Mouse (Mus musculus) hindbrain, embryonic 11.5 days (tissue): ENCODE data around the gene Os9. TPM values are rescaled to one million over a fixed set of nuclear protein-coding genes. Genes with fewer than 3 reads are reported as not detected.

Source experiments
- ATAC-seq: fragments of 200-750 bp; cut with Nextera tagmentation; 2 replicates; pipeline ENCODE4 v1.8.0; 2017; ENCODE audit warnings: mild to moderate bottlenecking, moderate TSS enrichment, moderate library complexity; ENCODE audit not compliant: low FRiP score
- DNase-seq: peaks from one replicate; pipeline ENCODE4 v3.0.0-alpha.2; 2015; ENCODE audit warnings: low spot score
- H3K27ac ChIP-seq: fragments of 300-500 bp; sonication (generic); 2 replicates; pipeline ENCODE4 v1.5.1; 2014; ENCODE audit warnings: mild to moderate bottlenecking, low read depth, low read length
- H3K27me3 ChIP-seq: fragments of 300-500 bp; sonication (generic); 2 replicates; pipeline ENCODE4 v1.6.1; 2014; ENCODE audit warnings: mild to moderate bottlenecking, low read length, moderate library complexity, mixed read lengths; ENCODE audit not compliant: control insufficient read depth, insufficient read depth
- H3K36me3 ChIP-seq: fragments of 300-500 bp; sonication (generic); 2 replicates; pipeline ENCODE4 v1.6.1; 2014; ENCODE audit warnings: mild to moderate bottlenecking, low read length, moderate library complexity, mixed read lengths; ENCODE audit not compliant: control insufficient read depth, insufficient read depth
- H3K4me1 ChIP-seq: fragments of 300-500 bp; sonication (generic); replicated peaks from 2 replicates; pipeline ENCODE4 v1.6.1; 2014; ENCODE audit warnings: low read length, mixed read lengths; ENCODE audit not compliant: control insufficient read depth, insufficient read depth
- H3K4me2 ChIP-seq: fragments of 300-500 bp; sonication (generic); replicated peaks from 2 replicates; pipeline ENCODE4 v1.6.1; 2014; ENCODE audit warnings: mild to moderate bottlenecking, low read depth, low read length
- H3K4me3 ChIP-seq: fragments of 300-500 bp; sonication (generic); 2 replicates; pipeline ENCODE4 v1.5.1; 2014; ENCODE audit warnings: low read depth, low read length
- H3K9ac ChIP-seq: fragments of 300-500 bp; sonication (generic); 2 replicates; pipeline ENCODE4 v1.6.1; 2014; ENCODE audit warnings: low read depth, low read length
- H3K9me3 ChIP-seq: fragments of 300-500 bp; sonication (generic); 2 replicates; pipeline ENCODE4 v1.6.1; 2016; ENCODE audit warnings: low read length; ENCODE audit not compliant: control insufficient read depth
- WGBS: fragments of 180-500 bp; shearing (Covaris S2); extraction: QIAGEN DNeasy Blood & Tissue Kit; methylation state at CpG from one replicate; pipeline ENCODE4 v1.1.7; 2014; 5-methylcytosine and 5-hydroxymethylcytosine counted together
- polyA plus RNA-seq: library from polyadenylated mRNA; unstranded; fragments of >200 nt; fragmentation: Nextera tagmentation; extraction: Ambion mirVana; gene quantifications from 2 replicates; pipeline ENCODE4 v1.2.1, GENCODE M21; 2014

Os9 gene
- polyA plus RNA-seq, 1 experiment from 2014 or later = 40.3 TPM

DNA sequence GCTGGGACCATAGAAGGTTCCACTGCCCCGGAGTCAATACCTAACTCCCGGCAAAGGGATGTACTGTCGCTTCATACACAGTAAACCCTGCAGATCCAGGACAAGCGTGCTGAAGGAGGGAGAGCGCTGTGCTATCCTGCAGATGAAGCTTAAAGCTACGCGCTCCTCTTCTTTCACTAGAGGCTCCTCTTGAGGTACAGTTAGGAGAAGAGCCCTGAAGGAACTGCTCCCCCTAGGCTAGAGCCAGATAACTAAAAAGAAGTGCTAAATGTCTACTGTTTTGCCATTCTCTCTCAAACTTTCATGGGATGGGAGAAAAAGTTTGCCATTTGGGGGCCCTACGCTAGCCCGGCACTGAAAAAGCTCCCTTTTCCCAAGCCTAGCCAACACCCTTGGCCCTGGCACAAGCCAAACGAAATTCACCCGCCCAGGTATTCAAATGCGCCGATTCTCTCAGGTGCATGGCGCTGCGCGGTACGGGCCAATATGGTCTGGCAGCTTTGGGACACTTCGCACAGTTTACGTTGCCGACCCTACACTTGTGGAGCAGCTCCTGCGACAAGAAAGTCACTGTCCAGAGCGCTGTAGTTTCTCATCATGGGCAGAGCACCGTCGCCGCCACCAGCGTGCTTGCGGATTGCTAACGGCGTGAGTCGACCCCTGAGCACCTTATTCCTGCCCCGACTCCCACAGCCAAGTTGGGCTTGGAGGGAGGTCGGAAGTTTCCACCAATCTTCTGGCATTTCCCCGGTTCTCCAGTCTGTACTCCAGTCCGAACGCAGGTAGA lies 72.1 kb downstream of the Os9 start:
- WGBS = 4% methylated on average over 35 of the region's 35 CpGs
- Histone ChIP-seq H3K9me3 (no peaks in the 10 kb centered on the region), H3K27ac (no peak overlapping the region), H3K4me1 (no peaks in the 10 kb centered on the region), H3K4me3 (no peak overlapping the region), H3K27me3 (peaks cover 41% of the 10 kb centered on the region), H3K36me3 (no peaks in the 10 kb centered on the region), H3K4me2 (no peak overlapping the region), H3K9ac (no peak overlapping the region)
- ATAC-seq = no peak
- DNase-seq = peak; percentile 34

DNA sequence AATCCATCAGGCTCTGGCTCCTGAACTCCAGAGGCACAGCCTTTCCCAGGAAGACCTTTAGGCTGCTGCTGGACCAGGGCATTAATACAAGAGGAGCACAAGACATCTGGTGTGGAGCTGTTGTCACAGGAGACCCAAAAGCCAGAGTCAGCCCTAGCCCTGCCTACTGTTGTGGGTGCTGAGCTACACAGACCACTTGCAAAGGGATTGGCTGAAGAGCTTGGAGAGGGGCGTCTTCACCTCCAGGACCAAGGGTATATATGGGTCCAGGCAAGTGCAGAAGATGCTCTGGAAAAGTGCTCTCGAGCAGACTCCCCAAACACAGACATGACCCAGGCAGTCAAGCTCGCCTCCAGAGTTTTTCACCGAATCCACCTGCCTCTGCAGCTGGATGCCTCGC lies 73.0 kb downstream of the Os9 start, which contains the start of gene Cyp27b1:
TSS of gene Cyp27b1 (plus strand) at position 297 of the 400 bp plus-strand sequence.
- H3K36me3 ChIP-seq = no peaks in the 10 kb centered on the region
- H3K27me3 ChIP-seq = peaks cover 41% of the 10 kb centered on the region
- no peak within 1 kb of the TSS for H3K9ac ChIP-seq
- DNase-seq (no peak), ATAC-seq (no peak)
- H3K9me3 ChIP-seq = no peaks in the 10 kb centered on the region
- no peak within 1 kb of the TSS for H3K4me2 ChIP-seq
- no peak within 1 kb of the TSS for H3K4me3 ChIP-seq
- no peaks in the 10 kb centered on the region for H3K4me1 ChIP-seq
- H3K27ac ChIP-seq = no peak within 1 kb of the TSS
- WGBS = 29% methylated on average over 5 of the region's 5 CpGs

Other genes with a start within 250 kb of the Os9 start
- gene Atp23, start 219.8 kb downstream of the Os9 start, polyA plus RNA-seq = 14.3 TPM in 2 replicates
- gene Ctdsp2, start 142.4 kb downstream of the Os9 start, polyA plus RNA-seq = 38.7 and 40.3 TPM in 2 replicates
- 0.29 and 1.7 TPM in 2 replicates for gene Avil, start 120.4 kb downstream of the Os9 start, polyA plus RNA-seq
- gene Tsfm, start 90.3 kb downstream of the Os9 start, polyA plus RNA-seq = 75.6 and 78.7 TPM in 2 replicates
- gene Mettl1, start 79.7 kb downstream of the Os9 start, polyA plus RNA-seq = 32.4 and 36.7 TPM in 2 replicates
- gene Eef1akmt3, start 79.6 kb downstream of the Os9 start, polyA plus RNA-seq = 0.08 and 0.15 TPM in 2 replicates
- gene Cyp27b1, start 72.9 kb downstream of the Os9 start, polyA plus RNA-seq = 0.11 and 0.20 TPM in 2 replicates
- gene March9, start 60.9 kb downstream of the Os9 start, polyA plus RNA-seq = 3.6 and 4.2 TPM in 2 replicates
- 2,639 and 2,665 TPM in 2 replicates for gene Cdk4, start 57.6 kb downstream of the Os9 start, polyA plus RNA-seq
- gene Tspan31, start 50.9 kb downstream of the Os9 start, polyA plus RNA-seq = 111 and 140 TPM in 2 replicates
- 0.68 and 1.2 TPM in 2 replicates for gene Agap2, start 45.8 kb downstream of the Os9 start, polyA plus RNA-seq
- gene B4galnt1, start 44.1 kb upstream of the Os9 start, polyA plus RNA-seq = 10.4 and 12.4 TPM in 2 replicates
- 0.73 and 0.96 TPM in 2 replicates for gene Slc26a10, start 59.5 kb upstream of the Os9 start, polyA plus RNA-seq
- gene Arhgef25, start 69.0 kb upstream of the Os9 start, polyA plus RNA-seq = 30.1 and 32.0 TPM in 2 replicates
- 143 and 158 TPM in 2 replicates for gene Dtx3, start 74.6 kb upstream of the Os9 start, polyA plus RNA-seq
- 11.8 and 12.9 TPM in 2 replicates for gene Pip4k2c, start 90.5 kb upstream of the Os9 start, polyA plus RNA-seq
- gene Kif5a, start 142.2 kb upstream of the Os9 start, polyA plus RNA-seq = 41.4 and 42.2 TPM in 2 replicates
- 210 and 214 TPM in 2 replicates for gene Dctn2, start 145.2 kb upstream of the Os9 start, polyA plus RNA-seq
- 14.2 and 17.5 TPM in 2 replicates for gene Mbd6, start 167.9 kb upstream of the Os9 start, polyA plus RNA-seq
- gene Mars, start 190.7 kb upstream of the Os9 start, polyA plus RNA-seq = 173 and 179 TPM in 2 replicates
- 1.1 and 2.2 TPM in 2 replicates for gene Arhgap9, start 200.8 kb upstream of the Os9 start, polyA plus RNA-seq
- gene Gli1, start 220.8 kb upstream of the Os9 start, polyA plus RNA-seq = 3.0 and 3.2 TPM in 2 replicates
- 0.05 TPM in 1 of 2 replicates, not detected in the other for gene Inhbe, start 233.3 kb upstream of the Os9 start, polyA plus RNA-seq
- gene Inhbc, start 249.3 kb upstream of the Os9 start, polyA plus RNA-seq = not detected in 2 replicates